Mouse (Mus musculus): ENCODE data around the gene Mat2b. TPM values are rescaled to one million over a fixed set of nuclear protein-coding genes. Genes with fewer than 3 reads are reported as not detected.

Gene Mat2b
- 111 TPM for polyA plus RNA-seq (2014; fragmentation: Illumina TruSeq; extraction: RNeasy Lipid Tissue Mini Kit (QIAGEN cat#74804); ENCODE audit: low read depth, low replicate concordance)

GRCm38 (mm10) chr11:40695103-40695502, at the start of gene Mat2b:
TSS of gene Mat2b (minus strand) at chr11:40695203.

DNA sequence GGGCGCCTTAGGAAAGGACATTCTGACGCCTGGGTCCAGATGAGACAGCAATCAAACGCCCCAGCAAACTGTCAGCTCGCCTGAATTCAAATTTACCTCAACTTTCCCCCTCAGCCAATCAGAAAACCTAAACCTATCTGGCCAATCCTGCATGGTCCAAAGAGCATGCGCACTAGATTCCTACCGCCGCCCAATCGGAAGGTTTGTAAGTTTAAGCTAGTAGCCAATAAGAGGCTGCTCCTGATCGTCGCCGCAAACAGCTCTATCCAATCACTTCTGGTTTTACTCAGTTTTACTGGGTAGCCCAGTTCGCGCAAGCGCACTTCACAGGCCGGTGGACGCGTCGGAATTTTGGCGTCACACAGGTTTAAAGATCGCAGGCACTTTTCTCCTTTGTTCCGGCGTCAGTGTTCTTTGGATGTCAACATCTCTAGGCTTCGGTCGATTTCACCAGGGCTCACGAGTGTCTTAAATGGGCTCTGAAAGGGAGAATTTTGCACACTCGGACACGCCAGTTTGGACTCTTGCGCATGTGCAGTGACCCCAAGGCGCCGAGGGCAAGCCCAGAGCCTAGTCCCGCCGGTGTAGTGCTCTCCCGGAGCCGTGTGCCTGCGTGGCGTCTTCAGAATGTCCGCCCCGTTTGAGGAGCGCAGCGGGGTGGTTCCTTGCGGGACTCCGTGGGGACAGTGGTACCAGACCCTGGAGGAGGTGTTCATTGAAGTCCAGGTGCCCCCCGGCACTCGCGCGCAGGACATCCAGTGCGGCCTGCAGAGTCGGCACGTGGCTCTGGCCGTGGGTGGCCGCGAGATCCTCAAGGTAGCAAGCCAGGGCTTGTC, 38.6 kb upstream of the Mat2b start, which contains the start of the genes Hmmr and Nudcd2:
Gene Hmmr, minus strand, starts transcription at position 84 of the 836 bp plus-strand sequence.
Gene Nudcd2, plus strand, starts transcription at position 329 of the 836 bp plus-strand sequence.

Other genes with a start within 250 kb of the Mat2b start
- gene Hmmr, start 38.2 kb upstream of the Mat2b start, polyA plus RNA-seq (2014; fragmentation: Illumina TruSeq; extraction: RNeasy Lipid Tissue Mini Kit (QIAGEN cat#74804); ENCODE audit: low read depth, low replicate concordance): not detected
- gene Nudcd2, start 38.5 kb upstream of the Mat2b start, polyA plus RNA-seq (2014; fragmentation: Illumina TruSeq; extraction: RNeasy Lipid Tissue Mini Kit (QIAGEN cat#74804); ENCODE audit: low read depth, low replicate concordance): 22.4 TPM
- gene Ccng1, start 60.1 kb upstream of the Mat2b start, polyA plus RNA-seq (2014; fragmentation: Illumina TruSeq; extraction: RNeasy Lipid Tissue Mini Kit (QIAGEN cat#74804); ENCODE audit: low read depth, low replicate concordance): 541 TPM